Mouse (Mus musculus) embryonic facial prominence, embryonic 12.5 days (tissue): ENCODE results near the gene Sptb. TPM values are rescaled to one million over a fixed set of nuclear protein-coding genes. Genes with fewer than 3 reads are reported as not detected.

ENCODE experiments used
- ATAC-seq: fragments of 200-750 bp; cut with Nextera tagmentation; 2 replicates; pipeline ENCODE4 v1.8.0; 2017; ENCODE audit not compliant: insufficient number of reproducible peaks, insufficient read depth, low FRiP score, low TSS enrichment
- H3K27ac ChIP-seq: fragments of 300-500 bp; sonication (generic); 2 replicates; pipeline ENCODE4 v1.5.1; 2016; ENCODE audit warnings: mild to moderate bottlenecking
- H3K27me3 ChIP-seq: fragments of 300-500 bp; sonication (generic); 2 replicates; pipeline ENCODE4 v1.6.1; 2016; ENCODE audit warnings: mild to moderate bottlenecking, moderate library complexity
- H3K36me3 ChIP-seq: fragments of 300-500 bp; sonication (generic); 2 replicates; pipeline ENCODE4 v1.6.1; 2016; ENCODE audit warnings: mild to moderate bottlenecking
- H3K4me1 ChIP-seq: fragments of 300-500 bp; sonication (generic); 2 replicates; pipeline ENCODE4 v1.6.1; 2016
- H3K4me2 ChIP-seq: fragments of 300-500 bp; sonication (generic); replicated peaks from 2 replicates; pipeline ENCODE4 v1.6.1; 2016; ENCODE audit warnings: mild to moderate bottlenecking, moderate library complexity
- H3K4me3 ChIP-seq: fragments of 300-500 bp; sonication (generic); 2 replicates; pipeline ENCODE4 v1.5.1; 2016; ENCODE audit warnings: mild to moderate bottlenecking
- H3K9ac ChIP-seq: fragments of 300-500 bp; sonication (generic); 2 replicates; pipeline ENCODE4 v1.6.1; 2016; ENCODE audit warnings: mild to moderate bottlenecking, moderate library complexity
- H3K9me3 ChIP-seq: fragments of 300-500 bp; sonication (generic); 2 replicates; pipeline ENCODE4 v1.6.1; 2016; ENCODE audit warnings: mild to moderate bottlenecking, moderate library complexity
- WGBS: fragments of 180-500 bp; shearing (Covaris S2); methylation state at CpG from one replicate; pipeline ENCODE4 v1.1.7; 2016; 5-methylcytosine and 5-hydroxymethylcytosine counted together
- polyA plus RNA-seq: library from polyadenylated mRNA; unstranded; fragments of >200 nt; fragmentation: Nextera tagmentation; extraction: Ambion mirVana; gene quantifications from 2 replicates; pipeline ENCODE4 v1.2.1, GENCODE M21; 2016

Gene Sptb
- polyA plus RNA-seq, 1 experiment from 2014 or later = 1.8 TPM

- H3K27ac ChIP-seq = no peak overlapping the region
- no peaks in the 10 kb centered on the region for H3K27me3 ChIP-seq
- no peaks in the 10 kb centered on the region for H3K9me3 ChIP-seq
- no peak overlapping the region for H3K9ac ChIP-seq
- no peak overlapping the region for H3K4me2 ChIP-seq
- no peak overlapping the region for H3K4me3 ChIP-seq
- no peak for ATAC-seq
- no peaks in the 10 kb centered on the region for H3K36me3 ChIP-seq
- peaks cover 7% of the 10 kb centered on the region; the same call in 1 of the 2 replicates for H3K4me1 ChIP-seq
- WGBS = 66% methylated on average over 5 of the region's 5 CpGs
Observed at GRCm38 (mm10) chr12:76695773-76696172, 14.6 kb downstream of the Sptb start.

- 8% methylated on average over 17 of the region's 17 CpGs for WGBS
- H3K4me3 ChIP-seq = peak overlapping the region; percentile 26
- H3K4me1 ChIP-seq = peaks cover 7% of the 10 kb centered on the region; the same call in 1 of the 2 replicates
- no peak for ATAC-seq
- H3K4me2 ChIP-seq = peak overlapping the region; percentile 50
- H3K27me3 ChIP-seq = no peaks in the 10 kb centered on the region
- no peaks in the 10 kb centered on the region for H3K9me3 ChIP-seq
- H3K9ac ChIP-seq = no peak overlapping the region
- H3K27ac ChIP-seq = no peak overlapping the region
- H3K36me3 ChIP-seq = no peaks in the 10 kb centered on the region
Observed at GRCm38 (mm10) chr12:76694801-76695505, 15.4 kb downstream of the Sptb start.

- Histone ChIP-seq H3K9ac (no peak overlapping the region), H3K4me1 (no peaks in the 10 kb centered on the region), H3K36me3 (no peaks in the 10 kb centered on the region), H3K27me3 (no peaks in the 10 kb centered on the region), H3K4me3 (no peak overlapping the region), H3K27ac (no peak overlapping the region), H3K9me3 (no peaks in the 10 kb centered on the region), H3K4me2 (no peak overlapping the region)
- ATAC-seq = no peak
- 76% methylated on average over 10 of the region's 10 CpGs for WGBS
Observed at GRCm38 (mm10) chr12:76687498-76688200, 22.7 kb downstream of the Sptb start.

- H3K4me2 ChIP-seq = no peak overlapping the region
- no peaks in the 10 kb centered on the region for H3K36me3 ChIP-seq
- no peak overlapping the region for H3K4me3 ChIP-seq
- H3K9me3 ChIP-seq = no peaks in the 10 kb centered on the region
- WGBS = 90% methylated on average over 3 of the region's 3 CpGs
- H3K9ac ChIP-seq = no peak overlapping the region
- ATAC-seq = no peak
- no peaks in the 10 kb centered on the region for H3K27me3 ChIP-seq
- no peaks in the 10 kb centered on the region for H3K4me1 ChIP-seq
- H3K27ac ChIP-seq = no peak overlapping the region
Observed at GRCm38 (mm10) chr12:76685647-76686046, 24.7 kb downstream of the Sptb start.

- H3K9ac ChIP-seq = no peak overlapping the region
- 70% methylated on average over 6 of the region's 6 CpGs for WGBS
- ATAC-seq = no peak
- H3K27me3 ChIP-seq = no peaks in the 10 kb centered on the region
- no peak overlapping the region for H3K27ac ChIP-seq
- no peaks in the 10 kb centered on the region for H3K36me3 ChIP-seq
- no peaks in the 10 kb centered on the region for H3K9me3 ChIP-seq
- H3K4me3 ChIP-seq = no peak overlapping the region
- no peak overlapping the region for H3K4me2 ChIP-seq
- H3K4me1 ChIP-seq = no peaks in the 10 kb centered on the region
Observed at GRCm38 (mm10) chr12:76684493-76684892, 25.9 kb downstream of the Sptb start.

GRCm38 (mm10) chr12:76681937-76682336 is 28.4 kb downstream of the Sptb start:
- Histone ChIP-seq H3K27ac (no peak overlapping the region), H3K9me3 (no peaks in the 10 kb centered on the region), H3K27me3 (no peaks in the 10 kb centered on the region), H3K4me3 (no peak overlapping the region), H3K36me3 (no peaks in the 10 kb centered on the region), H3K4me2 (no peak overlapping the region), H3K4me1 (no peaks in the 10 kb centered on the region), H3K9ac (no peak overlapping the region)
- ATAC-seq = no peak

GRCm38 (mm10) chr12:76677068-76677467 is 33.3 kb downstream of the Sptb start:
- Histone ChIP-seq H3K27ac (no peak overlapping the region), H3K4me2 (no peak overlapping the region), H3K36me3 (no peaks in the 10 kb centered on the region), H3K9me3 (no peaks in the 10 kb centered on the region), H3K4me1 (no peaks in the 10 kb centered on the region), H3K27me3 (no peaks in the 10 kb centered on the region), H3K9ac (no peak overlapping the region), H3K4me3 (no peak overlapping the region)
- WGBS = 61% methylated on average over 7 of the region's 7 CpGs
- ATAC-seq = no peak

- H3K4me3 ChIP-seq = no peak overlapping the region
- H3K4me2 ChIP-seq = no peak overlapping the region
- WGBS = 80% methylated on average over 22 of the region's 22 CpGs
- no peaks in the 10 kb centered on the region for H3K36me3 ChIP-seq
- ATAC-seq = no peak
- H3K4me1 ChIP-seq = no peaks in the 10 kb centered on the region
- no peaks in the 10 kb centered on the region for H3K27me3 ChIP-seq
- H3K9me3 ChIP-seq = no peaks in the 10 kb centered on the region
- no peak overlapping the region for H3K9ac ChIP-seq
- H3K27ac ChIP-seq = no peak overlapping the region
Observed at GRCm38 (mm10) chr12:76676477-76676876, 33.9 kb downstream of the Sptb start.

- Histone ChIP-seq H3K9ac (no peak overlapping the region), H3K4me3 (no peak overlapping the region), H3K27ac (no peak overlapping the region), H3K9me3 (no peaks in the 10 kb centered on the region), H3K4me1 (peaks cover 5% of the 10 kb centered on the region), H3K27me3 (peaks cover 3% of the 10 kb centered on the region; the same call in 1 of the 2 replicates), H3K36me3 (no peaks in the 10 kb centered on the region), H3K4me2 (no peak overlapping the region)
- ATAC-seq = no peak
- WGBS = 71% methylated on average over 5 of the region's 5 CpGs
Observed at GRCm38 (mm10) chr12:76675364-76675763, 35.0 kb downstream of the Sptb start.

GRCm38 (mm10) chr12:76673794-76674222 is 36.5 kb downstream of the Sptb start:
- peaks cover 11% of the 10 kb centered on the region for H3K4me1 ChIP-seq
- no peaks in the 10 kb centered on the region for H3K36me3 ChIP-seq
- H3K27ac ChIP-seq = no peak overlapping the region
- H3K4me3 ChIP-seq = no peak overlapping the region
- peaks cover 5% of the 10 kb centered on the region; the same call in 1 of the 2 replicates for H3K27me3 ChIP-seq
- ATAC-seq = no peak
- H3K9ac ChIP-seq = no peak overlapping the region
- H3K9me3 ChIP-seq = no peaks in the 10 kb centered on the region
- H3K4me2 ChIP-seq = no peak overlapping the region
- 82% methylated on average over 12 of the region's 12 CpGs for WGBS

- H3K4me1 ChIP-seq = peaks cover 16% of the 10 kb centered on the region
- H3K27ac ChIP-seq = no peak overlapping the region
- H3K4me3 ChIP-seq = no peak overlapping the region
- no peaks in the 10 kb centered on the region for H3K36me3 ChIP-seq
- 90% methylated on average over 8 of the region's 8 CpGs for WGBS
- H3K9me3 ChIP-seq = no peaks in the 10 kb centered on the region
- no peak overlapping the region for H3K9ac ChIP-seq
- no peak for ATAC-seq
- H3K27me3 ChIP-seq = peaks cover 5% of the 10 kb centered on the region; the same call in 1 of the 2 replicates
- H3K4me2 ChIP-seq = no peak overlapping the region
Observed at GRCm38 (mm10) chr12:76672008-76672407, 38.3 kb downstream of the Sptb start.

- peak overlapping the region; percentile 8; the same call in 1 of the 2 replicates for H3K27ac ChIP-seq
- no peak overlapping the region for H3K9ac ChIP-seq
- H3K4me1 ChIP-seq = peaks cover 16% of the 10 kb centered on the region
- no peak overlapping the region for H3K4me3 ChIP-seq
- H3K4me2 ChIP-seq = no peak overlapping the region
- 48% methylated on average over 13 of the region's 13 CpGs for WGBS
- H3K9me3 ChIP-seq = no peaks in the 10 kb centered on the region
- no peaks in the 10 kb centered on the region for H3K36me3 ChIP-seq
- ATAC-seq = no peak
- peaks cover 5% of the 10 kb centered on the region; the same call in 1 of the 2 replicates for H3K27me3 ChIP-seq
Observed at GRCm38 (mm10) chr12:76670533-76671086, 39.7 kb downstream of the Sptb start.
